Mouse (Mus musculus) olfactory bulb, adult 2 months (tissue): ENCODE measurements around the gene Fyn.

Experiments used
- CTCF ChIP-seq: fragments of 200-500 bp; IDR thresholded peaks from 2 replicates; pipeline ENCODE4 v1.5.1; 2012; ENCODE audit warnings: low read depth, mild to moderate bottlenecking, low read length, moderate library complexity; ENCODE audit not compliant: insufficient read depth
- POLR2A ChIP-seq: fragments of 200-500 bp; IDR thresholded peaks from 2 replicates; pipeline ENCODE4 v1.6.1; 2012; ENCODE audit warnings: mild to moderate bottlenecking, low read depth, low read length, moderate library complexity; ENCODE audit not compliant: insufficient read depth

GRCm38 (mm10) chr10:39451065-39451464 lies 82.4 kb downstream of the Fyn start:
- TF ChIP-seq CTCF (no peak), POLR2A (no peak)
